Mouse (Mus musculus): Measurements from ENCODE around the gene Slc25a11. TPM values are rescaled to one million over a fixed set of nuclear protein-coding genes. Genes with fewer than 3 reads are reported as not detected.

Gene Slc25a11
- polyA plus RNA-seq, 1 experiment from 2014 or later: 158 TPM

GRCm38 (mm10) chr11:70639976-70640375 is 7.3 kb downstream of the Slc25a11 start:
- WGBS: 81% methylated on average over 8 of the region's 8 CpGs
- Histone ChIP-seq H3K27ac (ENCODE audit: low read depth) (no peak overlapping the region), H3K4me2 (ENCODE audit: low read length) (no peak overlapping the region), H3K36me3 (ENCODE audit: control insufficient read depth, insufficient read depth, low read length) (peaks cover 16% of the 10 kb centered on the region), H3K27me3 (replicated peaks; ENCODE audit: control insufficient read depth, insufficient read depth, low read length) (no peaks in the 10 kb centered on the region), H3K9me3 (ENCODE audit: control insufficient read depth, low read length) (no peaks in the 10 kb centered on the region), H3K4me3 (ENCODE audit: low read depth, low read length) (no peak overlapping the region), H3K9ac (ENCODE audit: low read length) (no peak overlapping the region), H3K4me1 (replicated peaks; ENCODE audit: control insufficient read depth, insufficient read depth, low read length) (no peaks in the 10 kb centered on the region)
- no peak for ATAC-seq (replicated peaks; ENCODE audit: low FRiP score, low TSS enrichment, low read depth)
- DNase-seq (ENCODE audit: low spot score): no peak

GRCm38 (mm10) chr11:70638714-70639278 is 8.5 kb downstream of the Slc25a11 start, which contains the start of gene Gp1ba:
TSS of gene Gp1ba (plus strand) at chr11:70639122.
- 28% methylated on average over 5 of the region's 5 CpGs for WGBS

GRCm38 (mm10) chr11:70638293-70638692 is 9.0 kb downstream of the Slc25a11 start:
- Histone ChIP-seq H3K27me3 (replicated peaks; ENCODE audit: control insufficient read depth, insufficient read depth, low read length) (no peaks in the 10 kb centered on the region), H3K36me3 (ENCODE audit: control insufficient read depth, insufficient read depth, low read length) (no peaks in the 10 kb centered on the region; the same call in 1 of the 2 replicates), H3K27ac (ENCODE audit: low read depth) (no peak overlapping the region), H3K9me3 (ENCODE audit: control insufficient read depth, low read length) (no peaks in the 10 kb centered on the region), H3K4me2 (ENCODE audit: low read length) (no peak overlapping the region), H3K4me1 (replicated peaks; ENCODE audit: control insufficient read depth, insufficient read depth, low read length) (no peaks in the 10 kb centered on the region), H3K4me3 (ENCODE audit: low read depth, low read length) (no peak overlapping the region), H3K9ac (ENCODE audit: low read length) (no peak overlapping the region)
- DNase-seq (ENCODE audit: low spot score) (no peak), ATAC-seq (replicated peaks; ENCODE audit: low FRiP score, low TSS enrichment, low read depth) (no peak)
- WGBS: 95% methylated on average over 1 of the region's 1 CpGs

More at GRCm38 (mm10) chr11:70638714-70639278, 8.5 kb downstream of the Slc25a11 start, which contains the start of gene Gp1ba:
- Histone ChIP-seq H3K9me3 (ENCODE audit: control insufficient read depth, low read length) (no peaks in the 10 kb centered on the region), H3K27ac (ENCODE audit: low read depth) (no peak within 1 kb of the TSS), H3K9ac (ENCODE audit: low read length) (no peak within 1 kb of the TSS), H3K4me3 (ENCODE audit: low read depth, low read length) (no peak within 1 kb of the TSS), H3K27me3 (replicated peaks; ENCODE audit: control insufficient read depth, insufficient read depth, low read length) (no peaks in the 10 kb centered on the region), H3K4me1 (replicated peaks; ENCODE audit: control insufficient read depth, insufficient read depth, low read length) (no peaks in the 10 kb centered on the region), H3K36me3 (ENCODE audit: control insufficient read depth, insufficient read depth, low read length) (peaks cover 5% of the 10 kb centered on the region; the same call in 1 of the 2 replicates), H3K4me2 (ENCODE audit: low read length) (no peak within 1 kb of the TSS)
- DNase-seq (ENCODE audit: low spot score): no peak
- no peak for ATAC-seq (replicated peaks; ENCODE audit: low FRiP score, low TSS enrichment, low read depth)

GRCm38 (mm10) chr11:70637764-70638163 is 9.5 kb downstream of the Slc25a11 start:
- WGBS: 100% methylated on average over 1 of the region's 1 CpGs
- H3K27me3 ChIP-seq (replicated peaks; ENCODE audit: control insufficient read depth, insufficient read depth, low read length): no peaks in the 10 kb centered on the region

GRCm38 (mm10) chr11:70635601-70636000 is 11.7 kb downstream of the Slc25a11 start:
- Histone ChIP-seq H3K4me1 (replicated peaks; ENCODE audit: control insufficient read depth, insufficient read depth, low read length) (no peaks in the 10 kb centered on the region), H3K9ac (ENCODE audit: low read length) (no peak overlapping the region), H3K9me3 (ENCODE audit: control insufficient read depth, low read length) (no peaks in the 10 kb centered on the region), H3K4me3 (ENCODE audit: low read depth, low read length) (no peak overlapping the region), H3K27ac (ENCODE audit: low read depth) (no peak overlapping the region), H3K4me2 (ENCODE audit: low read length) (no peak overlapping the region), H3K36me3 (ENCODE audit: control insufficient read depth, insufficient read depth, low read length) (no peaks in the 10 kb centered on the region), H3K27me3 (replicated peaks; ENCODE audit: control insufficient read depth, insufficient read depth, low read length) (no peaks in the 10 kb centered on the region)
- 81% methylated on average over 4 of the region's 4 CpGs for WGBS
- DNase-seq (ENCODE audit: low spot score) (no peak), ATAC-seq (replicated peaks; ENCODE audit: low FRiP score, low TSS enrichment, low read depth) (no peak)

More at GRCm38 (mm10) chr11:70637764-70638163, 9.5 kb downstream of the Slc25a11 start:
- H3K36me3 ChIP-seq (ENCODE audit: control insufficient read depth, insufficient read depth, low read length): no peaks in the 10 kb centered on the region
- H3K9ac ChIP-seq (ENCODE audit: low read length): no peak overlapping the region
- H3K4me1 ChIP-seq (replicated peaks; ENCODE audit: control insufficient read depth, insufficient read depth, low read length): no peaks in the 10 kb centered on the region
- H3K4me2 ChIP-seq (ENCODE audit: low read length): no peak overlapping the region
- H3K4me3 ChIP-seq (ENCODE audit: low read depth, low read length): no peak overlapping the region
- H3K9me3 ChIP-seq (ENCODE audit: control insufficient read depth, low read length): no peaks in the 10 kb centered on the region
- H3K27ac ChIP-seq (ENCODE audit: low read depth): no peak overlapping the region
- no peak for ATAC-seq (replicated peaks; ENCODE audit: low FRiP score, low TSS enrichment, low read depth)
- DNase-seq (ENCODE audit: low spot score): no peak

GRCm38 (mm10) chr11:70630129-70630528 is 17.1 kb downstream of the Slc25a11 start:
- H3K27me3 ChIP-seq (replicated peaks; ENCODE audit: control insufficient read depth, insufficient read depth, low read length): no peaks in the 10 kb centered on the region
- no peaks in the 10 kb centered on the region for H3K36me3 ChIP-seq (ENCODE audit: control insufficient read depth, insufficient read depth, low read length)
- no peak overlapping the region for H3K4me2 ChIP-seq (ENCODE audit: low read length)
- H3K4me3 ChIP-seq (ENCODE audit: low read depth, low read length): no peak overlapping the region
- no peak overlapping the region for H3K27ac ChIP-seq (ENCODE audit: low read depth)
- no peak for ATAC-seq (replicated peaks; ENCODE audit: low FRiP score, low TSS enrichment, low read depth)
- no peaks in the 10 kb centered on the region for H3K9me3 ChIP-seq (ENCODE audit: control insufficient read depth, low read length)
- no peak for DNase-seq (ENCODE audit: low spot score)
- WGBS: 76% methylated on average over 7 of the region's 7 CpGs
- no peak overlapping the region for H3K9ac ChIP-seq (ENCODE audit: low read length)
- H3K4me1 ChIP-seq (replicated peaks; ENCODE audit: control insufficient read depth, insufficient read depth, low read length): no peaks in the 10 kb centered on the region

- Histone ChIP-seq H3K4me2 (ENCODE audit: low read length) (no peak overlapping the region), H3K9me3 (ENCODE audit: control insufficient read depth, low read length) (no peaks in the 10 kb centered on the region), H3K4me3 (ENCODE audit: low read depth, low read length) (no peak overlapping the region), H3K9ac (ENCODE audit: low read length) (no peak overlapping the region), H3K27me3 (replicated peaks; ENCODE audit: control insufficient read depth, insufficient read depth, low read length) (no peaks in the 10 kb centered on the region), H3K36me3 (ENCODE audit: control insufficient read depth, insufficient read depth, low read length) (no peaks in the 10 kb centered on the region), H3K27ac (ENCODE audit: low read depth) (no peak overlapping the region), H3K4me1 (replicated peaks; ENCODE audit: control insufficient read depth, insufficient read depth, low read length) (no peaks in the 10 kb centered on the region)
- DNase-seq (ENCODE audit: low spot score) (no peak), ATAC-seq (replicated peaks; ENCODE audit: low FRiP score, low TSS enrichment, low read depth) (no peak)
- 43% methylated on average over 5 of the region's 5 CpGs for WGBS
Measured at GRCm38 (mm10) chr11:70629557-70629956, 17.7 kb downstream of the Slc25a11 start.

- Histone ChIP-seq H3K4me2 (ENCODE audit: low read length) (no peak overlapping the region), H3K36me3 (ENCODE audit: control insufficient read depth, insufficient read depth, low read length) (no peaks in the 10 kb centered on the region), H3K4me3 (ENCODE audit: low read depth, low read length) (no peak overlapping the region), H3K27me3 (replicated peaks; ENCODE audit: control insufficient read depth, insufficient read depth, low read length) (no peaks in the 10 kb centered on the region), H3K9ac (ENCODE audit: low read length) (no peak overlapping the region), H3K9me3 (ENCODE audit: control insufficient read depth, low read length) (no peaks in the 10 kb centered on the region), H3K27ac (ENCODE audit: low read depth) (no peak overlapping the region), H3K4me1 (replicated peaks; ENCODE audit: control insufficient read depth, insufficient read depth, low read length) (no peaks in the 10 kb centered on the region)
- no peak for DNase-seq (ENCODE audit: low spot score)
- WGBS: 70% methylated on average over 2 of the region's 2 CpGs
- ATAC-seq (replicated peaks; ENCODE audit: low FRiP score, low TSS enrichment, low read depth): no peak
Measured at GRCm38 (mm10) chr11:70628431-70628830, 18.8 kb downstream of the Slc25a11 start.

GRCm38 (mm10) chr11:70626877-70627276 is 20.4 kb downstream of the Slc25a11 start:
- no peak overlapping the region for H3K9ac ChIP-seq (ENCODE audit: low read length)
- H3K4me2 ChIP-seq (ENCODE audit: low read length): no peak overlapping the region
- 60% methylated on average over 4 of the region's 4 CpGs for WGBS
- ATAC-seq (replicated peaks; ENCODE audit: low FRiP score, low TSS enrichment, low read depth) (no peak), DNase-seq (ENCODE audit: low spot score) (no peak)
- H3K27ac ChIP-seq (ENCODE audit: low read depth): no peak overlapping the region
- no peaks in the 10 kb centered on the region for H3K36me3 ChIP-seq (ENCODE audit: control insufficient read depth, insufficient read depth, low read length)
- H3K9me3 ChIP-seq (ENCODE audit: control insufficient read depth, low read length): no peaks in the 10 kb centered on the region
- H3K4me3 ChIP-seq (ENCODE audit: low read depth, low read length): no peak overlapping the region
- H3K4me1 ChIP-seq (replicated peaks; ENCODE audit: control insufficient read depth, insufficient read depth, low read length): no peaks in the 10 kb centered on the region
- H3K27me3 ChIP-seq (replicated peaks; ENCODE audit: control insufficient read depth, insufficient read depth, low read length): no peaks in the 10 kb centered on the region
